Mouse (Mus musculus): ENCODE results near the gene Tuba4a.
A peak's percentile ranks its signal among the peaks of the same experiment; 100 is the strongest.

Tuba4a gene

DNA sequence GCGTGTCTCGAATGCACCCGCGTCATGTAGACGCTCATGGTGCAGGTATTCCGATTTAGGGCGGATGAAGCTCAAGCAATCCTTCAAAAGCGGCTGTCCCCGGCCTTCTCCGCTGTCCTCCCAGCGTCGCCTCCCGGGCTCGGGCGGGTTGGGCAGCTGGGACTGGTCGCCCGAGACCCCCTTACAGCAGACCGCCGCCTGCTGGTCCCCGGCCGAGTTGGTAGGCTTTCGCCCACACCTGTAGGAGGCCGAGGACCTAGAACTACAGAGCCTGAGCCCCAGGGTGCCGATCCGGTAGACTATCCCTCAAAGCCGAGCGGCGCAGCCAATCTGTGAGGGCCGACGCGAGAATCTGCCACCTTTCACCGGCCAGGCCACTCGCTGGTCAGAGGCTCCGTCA lies at the start of gene Tuba4a:
TSS of gene Tuba4a (minus strand) at position 335 of the 400 bp plus-strand sequence.
- DNase-seq = no peak

DNA sequence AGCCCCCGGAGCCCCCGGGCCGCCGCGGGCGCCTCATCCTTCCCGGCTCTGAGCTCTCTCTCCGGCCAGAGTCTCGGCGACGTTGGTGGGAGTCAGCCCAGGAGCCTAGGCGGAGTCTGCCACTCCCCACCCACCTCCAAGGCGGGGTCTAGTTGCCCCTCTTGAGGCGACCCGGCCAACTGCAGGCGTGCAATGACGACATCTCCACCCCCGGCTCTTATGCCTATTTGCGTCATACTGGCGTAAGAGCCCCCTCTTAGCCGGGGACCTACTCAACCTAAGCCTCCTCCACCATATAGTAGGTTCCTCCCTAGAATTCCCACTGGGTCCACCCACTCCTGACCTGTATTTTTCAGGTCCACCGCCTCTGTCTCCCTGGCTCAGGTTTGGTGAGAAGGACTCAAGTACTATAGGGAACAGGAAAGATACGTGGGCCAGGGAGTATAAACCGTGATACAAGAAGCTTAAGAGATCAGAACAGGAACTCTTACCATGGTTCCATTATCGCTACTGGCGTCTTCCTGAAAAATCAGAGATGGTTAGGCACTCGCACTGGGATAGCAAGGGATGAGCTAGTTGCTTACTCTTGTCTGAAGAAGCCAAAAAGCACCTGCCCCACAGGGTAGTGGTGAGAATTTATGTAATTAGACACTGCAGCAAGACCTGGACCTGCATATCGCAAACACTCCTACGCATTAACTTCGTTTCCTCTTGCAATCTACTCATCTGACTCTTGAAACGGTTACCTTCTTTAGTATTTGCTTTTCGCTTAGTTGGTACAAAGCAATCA lies 44.6 kb upstream of the Tuba4a start, which contains the start of gene Ptprn:
TSS of gene Ptprn (minus strand) at position 412 of the 790 bp plus-strand sequence.
- peak; percentile 90 for DNase-seq

GRCm38 (mm10) chr1:75262969-75263951 lies 43.6 kb upstream of the Tuba4a start:
- peak; percentile 70 for DNase-seq

DNA sequence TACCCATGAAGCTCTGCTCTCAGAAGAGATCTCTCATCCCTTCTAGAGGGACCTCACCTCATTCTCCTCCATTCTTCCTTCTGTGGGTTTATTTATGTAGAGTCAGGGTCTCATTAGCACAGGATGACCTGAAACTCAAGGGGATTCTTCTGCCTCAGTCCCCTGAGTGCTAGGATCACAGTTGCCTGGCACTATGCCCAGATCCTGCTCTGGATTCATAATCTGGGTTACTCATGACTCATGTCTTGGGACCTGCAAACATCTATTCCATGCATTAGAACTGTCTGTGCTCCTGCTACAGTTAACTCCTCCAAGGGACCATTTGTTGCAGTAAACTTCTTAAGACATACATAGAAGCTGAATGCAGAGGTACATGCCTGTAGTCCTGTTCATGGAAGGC lies 41.6 kb upstream of the Tuba4a start:
- DNase-seq = no peak

DNA sequence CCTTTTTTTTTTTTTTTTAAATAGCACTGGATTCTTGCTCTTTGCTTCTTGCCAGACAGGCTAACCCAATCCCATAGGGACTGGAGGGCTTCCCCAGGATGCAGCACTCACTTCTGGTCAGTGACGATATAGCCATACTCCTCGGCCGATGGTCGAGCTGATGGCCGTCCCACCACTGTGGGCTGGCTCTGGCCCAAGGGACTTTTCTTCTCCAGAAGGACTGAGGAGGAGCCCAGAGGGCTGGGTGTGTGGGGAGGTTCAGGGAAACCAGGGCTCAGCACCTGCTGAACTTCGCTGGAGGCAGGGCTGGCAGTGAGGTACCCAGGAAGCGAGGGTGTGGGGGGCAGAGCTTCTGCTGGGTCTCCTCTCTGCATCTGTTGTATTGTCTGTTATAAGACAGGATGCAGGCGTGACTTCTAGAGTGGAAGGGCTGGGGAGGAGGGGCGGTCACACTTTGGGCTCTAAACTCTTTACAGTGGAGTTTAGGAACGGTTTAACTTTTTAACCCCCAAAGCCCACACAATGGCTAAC lies 35.9 kb upstream of the Tuba4a start:
- DNase-seq = peak; percentile 45

- no peak for DNase-seq
Measured at GRCm38 (mm10) chr1:75254625-75255013, 35.0 kb upstream of the Tuba4a start.

GRCm38 (mm10) chr1:75253849-75254624 lies 34.4 kb upstream of the Tuba4a start:
- DNase-seq = peak; percentile 78

GRCm38 (mm10) chr1:75253029-75253428 lies 33.4 kb upstream of the Tuba4a start:
- DNase-seq = peak; percentile 60

DNA sequence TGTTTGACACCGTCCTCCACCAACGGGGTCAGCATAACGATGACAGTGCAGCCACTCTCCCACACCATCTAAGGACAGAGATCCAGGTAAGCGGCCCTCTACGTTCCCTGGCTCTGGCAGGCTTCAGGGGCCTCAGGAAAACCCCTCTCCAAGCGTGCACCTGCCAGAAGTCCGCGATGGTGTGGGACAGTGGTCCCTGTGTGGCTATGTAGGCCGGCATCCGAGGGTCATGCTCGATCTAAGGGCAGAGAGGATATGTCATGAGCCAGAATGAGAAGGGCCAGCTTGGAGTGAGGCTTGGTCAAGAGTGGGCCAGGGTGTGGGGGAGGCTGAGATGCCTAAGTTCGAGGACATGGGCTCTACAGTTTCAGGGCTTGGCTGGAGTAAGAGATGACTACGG lies 32.6 kb upstream of the Tuba4a start:
- DNase-seq = peak; percentile 53

- DNase-seq = peak; percentile 90
Measured at GRCm38 (mm10) chr1:75251112-75251970, 31.7 kb upstream of the Tuba4a start.

DNA sequence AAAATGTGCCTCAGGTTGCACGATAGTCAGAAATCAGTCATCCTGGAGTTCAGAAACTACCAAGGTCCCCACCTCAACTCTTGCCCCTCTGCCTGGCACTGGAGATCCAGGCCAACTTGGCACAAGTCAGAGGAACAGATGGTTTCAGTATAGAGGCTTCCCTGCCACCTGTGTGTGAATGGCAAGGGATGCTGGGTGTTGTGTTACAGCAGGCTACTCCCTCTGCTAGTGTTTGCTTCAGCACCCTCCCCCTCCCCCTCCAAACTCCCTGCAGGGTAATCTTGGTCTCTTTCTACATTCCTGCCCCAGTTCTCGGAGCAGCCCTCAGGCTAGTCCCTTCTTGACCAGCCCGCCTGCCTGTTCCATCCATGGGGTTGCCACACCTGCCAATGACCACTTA lies 30.8 kb upstream of the Tuba4a start:
- DNase-seq = peak; percentile 80

DNA sequence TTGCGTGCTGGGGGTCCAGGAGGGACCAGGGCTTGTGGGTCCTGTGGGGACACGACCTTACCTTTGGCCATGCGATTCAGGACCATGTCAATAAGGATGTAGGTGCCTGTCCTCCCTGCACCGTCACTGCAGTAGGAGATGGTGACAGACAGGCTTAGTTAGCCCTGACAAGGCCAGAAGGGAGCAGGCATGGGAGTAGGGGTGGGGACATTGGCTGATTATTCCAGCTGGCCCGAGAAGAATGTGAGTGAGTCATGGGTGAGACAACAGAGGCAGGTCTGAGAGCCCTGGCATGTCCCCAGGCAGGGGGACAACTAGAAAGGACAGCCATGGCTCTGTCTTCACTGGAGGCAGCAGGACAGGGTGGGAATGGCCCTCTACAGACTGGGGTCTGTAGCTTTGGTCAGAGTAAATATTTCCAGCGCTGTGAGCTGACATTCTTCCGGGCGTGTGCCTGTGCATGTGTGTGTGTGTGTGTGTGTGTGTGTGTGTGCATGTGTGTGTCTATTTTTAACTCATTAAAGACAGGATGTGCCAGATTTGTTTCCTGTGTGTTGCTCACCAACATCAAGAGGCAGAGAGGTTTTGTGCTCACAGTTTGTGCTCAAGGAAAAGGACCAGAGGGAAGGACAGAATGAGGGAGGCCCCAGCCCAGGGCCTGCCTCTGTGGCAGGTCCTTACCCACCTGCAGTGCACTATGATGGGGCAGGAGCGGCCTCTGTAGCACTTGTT lies 28.5 kb upstream of the Tuba4a start:
- peak; percentile 64 for DNase-seq

DNA sequence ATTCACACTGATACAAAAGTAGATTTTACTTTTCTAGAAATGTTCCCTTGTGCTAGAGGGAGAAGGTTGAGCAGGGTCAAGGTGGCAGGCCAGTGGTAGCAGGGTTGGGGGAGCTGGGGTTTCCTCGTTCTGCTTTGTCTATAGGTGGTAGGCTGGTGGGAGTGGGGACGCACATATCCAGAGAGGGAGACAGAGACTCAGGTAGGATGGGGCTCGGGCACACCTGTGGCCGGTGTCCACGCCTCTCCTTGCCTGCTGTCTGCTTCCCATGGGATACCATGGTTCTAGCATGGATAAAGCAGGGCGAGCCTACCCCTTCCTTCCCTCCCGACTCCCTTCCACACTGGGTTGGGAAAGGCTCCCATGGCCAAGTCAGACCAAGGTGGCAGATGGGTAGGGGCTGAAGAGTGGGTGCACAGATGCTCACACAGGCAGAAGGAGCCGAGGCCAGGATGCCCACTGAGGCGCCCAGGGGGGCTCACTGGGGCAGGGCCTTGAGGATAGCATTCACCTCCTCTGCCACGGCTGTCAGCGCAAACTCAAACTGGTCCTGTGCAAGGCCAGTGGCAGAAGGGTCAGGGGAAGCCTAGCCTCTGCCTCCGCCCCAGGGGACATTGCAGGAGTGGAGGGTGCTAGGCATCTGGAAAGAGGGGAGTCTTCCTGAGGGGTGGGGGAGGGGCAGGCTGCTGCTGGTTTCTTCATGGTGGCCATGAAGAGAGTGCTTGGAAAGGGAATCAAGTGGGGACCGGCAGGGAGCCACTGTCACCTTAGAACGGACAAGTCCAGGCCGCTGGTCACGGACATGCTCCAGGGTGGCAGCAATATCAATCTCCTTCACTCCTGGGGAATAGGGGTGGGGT lies 27.6 kb upstream of the Tuba4a start:
- DNase-seq = no peak

DNA sequence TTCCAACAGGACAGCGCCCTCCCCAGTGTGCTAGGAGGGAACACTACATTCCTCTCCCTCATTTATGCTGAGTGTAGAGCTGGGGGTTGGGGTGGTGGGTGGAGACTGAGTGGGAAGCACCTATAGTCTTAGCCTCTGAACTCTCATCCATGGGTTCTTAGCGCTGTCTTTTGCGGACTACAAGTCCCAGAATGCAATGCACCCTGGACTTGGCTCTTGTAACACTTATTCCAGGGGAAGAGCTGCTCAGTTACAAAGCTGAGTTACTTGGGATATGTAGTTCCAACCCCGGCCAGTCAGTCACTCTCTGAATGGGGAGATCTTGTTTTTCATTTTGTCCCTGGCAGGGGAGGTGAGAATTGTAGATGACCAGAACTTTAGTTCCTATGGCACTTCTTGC lies 25.2 kb upstream of the Tuba4a start:
- DNase-seq = peak; percentile 66

DNA sequence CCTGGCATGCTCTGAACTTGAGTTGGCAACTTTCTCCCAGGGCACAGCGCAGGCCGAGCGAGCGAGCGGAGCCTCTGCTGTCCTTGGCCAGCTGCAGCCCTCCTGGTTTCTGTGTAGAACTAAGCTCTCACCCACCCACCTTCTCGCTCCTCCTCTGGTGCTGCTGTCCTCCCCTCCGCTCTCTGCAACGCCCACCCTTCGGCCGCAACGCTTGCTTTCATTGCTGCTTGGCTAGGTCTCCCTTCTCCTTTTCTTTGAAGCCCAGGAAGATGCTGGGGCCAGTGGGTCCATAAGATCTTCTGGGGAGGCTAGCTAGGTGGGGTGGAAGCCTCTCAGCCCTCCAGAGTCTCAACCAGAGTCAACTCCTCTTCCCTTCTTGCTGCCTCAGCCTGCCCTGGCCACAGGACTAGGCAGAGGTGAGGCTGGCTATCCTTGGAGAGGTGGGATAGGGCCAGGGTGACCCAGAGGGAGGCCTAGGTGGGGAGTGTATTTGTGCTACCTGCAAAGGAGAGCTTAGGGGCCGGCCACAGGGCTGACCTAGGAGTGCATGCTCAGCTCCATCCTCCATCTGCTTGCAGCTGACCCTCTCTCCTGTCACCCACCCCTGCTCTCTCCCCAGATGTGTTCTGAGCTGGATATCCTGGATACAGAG lies 24.6 kb upstream of the Tuba4a start:
- no peak for DNase-seq

DNA sequence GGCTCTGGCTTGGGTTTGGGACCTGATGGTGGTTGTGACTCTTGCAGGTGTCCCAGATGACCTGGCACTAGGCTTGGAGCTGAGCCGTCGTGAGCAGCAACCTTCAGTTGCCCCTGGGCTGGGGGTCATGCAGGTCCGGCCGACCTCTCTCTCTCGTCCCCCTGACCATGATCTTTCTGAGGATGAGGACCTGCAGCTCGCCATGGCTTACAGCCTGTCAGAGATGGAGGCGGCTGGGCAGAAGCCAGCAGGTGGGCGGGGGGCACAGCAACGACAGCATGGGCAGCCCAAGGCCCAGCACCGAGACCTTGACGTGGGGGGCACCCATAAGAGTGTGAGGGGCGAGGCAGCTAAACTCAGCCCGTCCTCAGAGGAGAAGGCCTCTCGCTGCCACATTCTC lies 23.7 kb upstream of the Tuba4a start:
- no peak for DNase-seq

DNA sequence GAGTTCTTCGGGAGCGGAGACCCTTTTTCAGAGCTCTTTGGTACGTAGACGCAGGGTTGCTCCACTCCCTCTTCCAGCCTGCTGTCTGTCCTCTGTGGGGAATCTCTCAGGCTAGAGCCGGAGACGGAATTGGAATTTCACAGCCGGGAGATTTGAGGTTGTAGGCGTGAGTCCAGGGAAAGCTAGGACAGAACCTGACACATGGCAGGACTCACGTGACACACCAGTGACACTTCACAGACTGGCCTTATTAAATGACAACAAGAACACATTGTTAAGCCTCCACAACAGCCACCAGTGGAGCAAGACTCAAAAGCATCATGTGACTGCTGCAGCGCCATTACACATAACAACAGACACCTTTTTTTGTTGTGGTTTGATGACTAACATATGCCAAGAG lies 19.9 kb upstream of the Tuba4a start:
- DNase-seq = peak; percentile 63

DNA sequence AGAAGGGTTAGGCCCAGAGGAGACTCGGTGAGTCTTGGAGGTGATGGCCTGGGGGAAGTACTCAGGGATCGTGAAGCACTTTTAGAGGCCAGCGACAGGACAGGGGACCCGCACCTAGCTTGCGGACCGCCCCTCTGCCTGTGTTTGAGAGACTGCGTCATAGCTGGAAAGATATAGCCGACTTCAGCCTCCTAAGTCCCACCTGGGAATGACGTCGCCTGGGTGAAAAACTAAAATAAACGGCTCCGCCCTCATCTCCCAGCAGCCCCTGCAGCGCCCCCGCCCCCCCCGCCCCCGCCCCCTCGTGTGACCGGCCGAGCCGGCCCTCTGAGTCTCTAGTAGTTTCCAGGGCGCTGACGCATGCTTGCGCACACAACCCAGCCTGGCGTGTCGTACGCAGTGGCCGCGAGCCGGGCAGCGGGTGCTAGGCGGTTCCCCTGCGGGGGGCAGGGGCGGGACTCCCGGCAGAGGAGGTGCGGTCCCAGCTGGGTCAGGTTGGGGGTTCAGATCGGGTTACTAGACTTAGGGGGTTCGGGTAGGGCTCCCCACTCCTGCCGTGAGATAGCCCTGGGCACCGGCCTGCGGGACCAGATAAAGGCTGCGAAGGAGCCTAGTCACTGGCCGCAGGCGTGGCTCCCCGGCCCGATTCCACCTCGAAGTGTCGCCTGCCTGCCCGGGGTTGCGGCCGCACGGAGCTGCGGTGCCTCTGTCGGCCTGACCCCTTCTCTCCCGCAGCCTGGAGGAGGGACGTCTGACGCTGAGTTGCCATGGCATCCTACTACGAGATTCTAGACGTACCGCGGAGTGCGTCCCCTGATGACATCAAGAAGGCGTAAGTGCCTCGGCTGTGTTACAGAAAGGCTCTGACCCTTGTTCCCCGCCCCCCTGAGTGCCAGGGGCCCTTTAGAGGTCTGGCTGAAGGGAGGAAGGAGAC lies 16.7 kb upstream of the Tuba4a start, which contains the start of gene Dnajb2:
TSS of gene Dnajb2 (plus strand) at position 290 of the 934 bp plus-strand sequence.
- DNase-seq = peak; percentile 93

Data from cerebellum, adult 11-12 months (tissue).